Mouse (Mus musculus) stomach, embryonic 16.5 days (tissue): ENCODE measurements around the gene Tcf20. TPM values are rescaled to one million over a fixed set of nuclear protein-coding genes. Genes with fewer than 3 reads are reported as not detected.
A peak's percentile ranks its signal among the peaks of the same experiment; 100 is the strongest.
"Not testable (repeated sequence)": the region's sequence is repeated elsewhere in the genome, so short reads cannot be mapped to it uniquely, and the experiment has no call there.

Experiments used
- ATAC-seq: fragments of 200-750 bp; cut with Nextera tagmentation; 2 replicates; pipeline ENCODE4 v1.8.0; 2017; ENCODE audit warnings: moderate number of reproducible peaks, moderate TSS enrichment; ENCODE audit not compliant: insufficient read depth, low FRiP score
- H3K27ac ChIP-seq: fragments of 300-500 bp; sonication (generic); 2 replicates; pipeline ENCODE4 v1.5.1; 2014; ENCODE audit warnings: low read length
- H3K27me3 ChIP-seq: fragments of 300-500 bp; sonication (generic); 2 replicates; pipeline ENCODE4 v1.6.1; 2014; ENCODE audit warnings: low read length, control low read depth, mixed read lengths; ENCODE audit not compliant: control insufficient read depth, insufficient read depth
- H3K36me3 ChIP-seq: fragments of 300-500 bp; sonication (generic); 2 replicates; pipeline ENCODE4 v1.6.1; 2014; ENCODE audit warnings: low read length; ENCODE audit not compliant: control insufficient read depth, insufficient read depth
- H3K4me1 ChIP-seq: fragments of 300-500 bp; sonication (generic); 2 replicates; pipeline ENCODE4 v1.6.1; 2014; ENCODE audit warnings: low read length, control low read depth, mixed read lengths; ENCODE audit not compliant: control insufficient read depth, insufficient read depth
- H3K4me2 ChIP-seq: fragments of 300-500 bp; sonication (generic); 2 replicates; pipeline ENCODE4 v1.6.1; 2014; ENCODE audit warnings: low read depth, low read length, mixed read lengths
- H3K4me3 ChIP-seq: fragments of 300-500 bp; sonication (generic); replicated peaks from 2 replicates; pipeline ENCODE4 v1.5.1; 2014; ENCODE audit warnings: mild to moderate bottlenecking, low read length
- H3K9ac ChIP-seq: fragments of 300-500 bp; sonication (generic); 2 replicates; pipeline ENCODE4 v1.6.1; 2014; ENCODE audit warnings: low read length
- H3K9me3 ChIP-seq: fragments of 300-500 bp; sonication (generic); replicated peaks from 2 replicates; pipeline ENCODE4 v1.6.1; 2016; ENCODE audit warnings: low read length, control low read depth; ENCODE audit not compliant: control insufficient read depth
- WGBS: fragments of 180-500 bp; shearing (Covaris S2); extraction: QIAGEN DNeasy Blood & Tissue Kit; methylation state at CpG from one replicate; pipeline ENCODE4 v1.1.7; 2014; 5-methylcytosine and 5-hydroxymethylcytosine counted together
- microRNA-seq: library from miRNA; unstranded; fragments of <30 nt; microRNA quantifications from one replicate; pipeline ENCODE4, GENCODE M21; 2016
- polyA plus RNA-seq: library from polyadenylated mRNA; unstranded; fragments of >200 nt; fragmentation: Nextera tagmentation; extraction: Ambion mirVana; gene quantifications from 2 replicates; pipeline ENCODE4 v1.2.1, GENCODE M21; 2015

The Tcf20 gene
- polyA plus RNA-seq, 1 experiment from 2014 or later, result 8.0 TPM

DNA sequence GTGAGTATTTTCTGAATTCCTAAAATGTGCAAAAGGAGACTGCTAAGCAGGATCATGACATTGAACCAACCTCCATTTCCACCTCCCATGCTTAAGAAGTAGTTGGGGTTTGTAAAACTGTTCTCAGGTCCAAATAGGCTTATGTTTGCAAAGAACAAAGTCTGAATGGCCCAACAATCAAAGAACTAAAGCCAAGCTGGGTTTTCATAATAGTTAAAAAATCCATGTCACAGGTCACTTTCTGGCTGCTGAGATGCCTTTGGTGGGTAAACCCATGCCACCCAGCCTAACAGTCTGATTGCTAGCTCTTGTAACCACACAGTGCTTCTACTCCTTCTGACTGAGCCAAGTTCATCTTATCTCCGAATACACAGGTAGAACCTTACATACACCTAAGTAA lies 203.1 kb downstream of the Tcf20 start:
- Histone ChIP-seq H3K9ac (no peak overlapping the region), H3K36me3 (no peaks in the 10 kb centered on the region), H3K27me3 (no peaks in the 10 kb centered on the region), H3K4me1 (no peaks in the 10 kb centered on the region), H3K9me3 (no peaks in the 10 kb centered on the region), H3K4me3 (no peak overlapping the region), H3K27ac (no peak overlapping the region), H3K4me2 (no peak overlapping the region)
- 83% methylated on average over 1 of the region's 1 CpGs for WGBS
- no peak for ATAC-seq

DNA sequence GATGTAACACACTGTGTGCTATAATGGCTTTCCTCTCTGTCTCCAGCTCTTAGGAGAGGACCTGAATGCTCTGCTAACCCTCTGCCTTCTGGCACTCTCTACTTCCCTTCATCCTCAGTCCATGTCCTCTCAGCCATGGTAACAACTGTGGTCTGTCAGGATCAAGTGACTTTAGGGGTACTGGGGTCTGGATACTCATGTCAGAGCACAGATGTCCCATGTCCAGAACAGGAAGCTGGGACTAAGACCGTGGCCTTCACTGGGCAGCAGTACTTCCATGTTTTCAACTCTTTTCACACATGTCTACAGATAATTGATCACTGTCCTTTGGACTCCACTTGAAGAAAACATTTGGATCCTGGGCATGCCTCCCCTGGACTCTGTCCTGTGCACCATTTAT lies 203.9 kb downstream of the Tcf20 start:
- H3K27me3 ChIP-seq, result no peaks in the 10 kb centered on the region
- WGBS, result 36% methylated on average over 1 of the region's 1 CpGs
- no peaks in the 10 kb centered on the region for H3K36me3 ChIP-seq
- no peak overlapping the region for H3K27ac ChIP-seq
- no peak overlapping the region for H3K4me2 ChIP-seq
- no peaks in the 10 kb centered on the region for H3K4me1 ChIP-seq
- H3K9ac ChIP-seq, result no peak overlapping the region
- H3K9me3 ChIP-seq, result no peaks in the 10 kb centered on the region
- no peak for ATAC-seq
- H3K4me3 ChIP-seq, result no peak overlapping the region

GRCm38 (mm10) chr15:82777856-82778255 lies 209.8 kb downstream of the Tcf20 start:
- H3K27me3 ChIP-seq, ATAC-seq, H3K27ac ChIP-seq, H3K4me2 ChIP-seq, H3K36me3 ChIP-seq, H3K4me1 ChIP-seq, H3K9ac ChIP-seq, H3K9me3 ChIP-seq, H3K4me3 ChIP-seq: not testable (repeated sequence)
- WGBS, result 82% methylated on average over 5 of the region's 5 CpGs

DNA sequence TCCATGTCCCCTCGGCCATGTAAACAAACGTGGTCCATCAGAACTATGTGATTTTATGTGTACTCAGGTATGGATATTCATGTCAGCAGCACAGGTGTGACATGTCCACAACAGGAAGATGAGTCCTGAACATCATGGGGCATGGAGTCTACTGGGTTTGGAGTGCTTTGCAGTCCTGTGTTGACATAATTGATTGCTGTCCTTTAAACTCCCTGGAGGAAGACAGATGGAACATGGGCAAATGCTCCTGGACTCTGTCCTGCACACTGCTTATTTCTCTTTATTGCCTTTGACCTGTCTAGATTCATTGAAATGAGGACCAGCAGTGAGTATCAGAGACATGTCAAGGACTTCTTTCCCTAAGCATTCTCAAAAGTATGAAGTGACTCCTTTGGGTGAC lies 221.7 kb downstream of the Tcf20 start:
- H3K4me2 ChIP-seq, result no peak overlapping the region
- H3K4me1 ChIP-seq, result no peaks in the 10 kb centered on the region
- no peak for ATAC-seq
- WGBS, result 79% methylated on average over 2 of the region's 2 CpGs
- no peak overlapping the region for H3K4me3 ChIP-seq
- H3K9me3 ChIP-seq, result no peaks in the 10 kb centered on the region
- no peaks in the 10 kb centered on the region for H3K27me3 ChIP-seq
- no peak overlapping the region for H3K27ac ChIP-seq
- no peaks in the 10 kb centered on the region for H3K36me3 ChIP-seq
- H3K9ac ChIP-seq, result no peak overlapping the region

- Histone ChIP-seq H3K27me3 (no peaks in the 10 kb centered on the region), H3K9me3 (no peaks in the 10 kb centered on the region), H3K9ac (no peak overlapping the region), H3K27ac (no peak overlapping the region), H3K36me3 (no peaks in the 10 kb centered on the region), H3K4me1 (no peaks in the 10 kb centered on the region), H3K4me2 (no peak overlapping the region), H3K4me3 (no peak overlapping the region)
- 85% methylated on average over 6 of the region's 6 CpGs for WGBS
- no peak for ATAC-seq
Measured at GRCm38 (mm10) chr15:82764881-82765280, 222.8 kb downstream of the Tcf20 start.

- H3K4me3 ChIP-seq, result no peak within 1 kb of the TSS
- H3K27ac ChIP-seq, result no peak within 1 kb of the TSS
- H3K4me1 ChIP-seq, result no peaks in the 10 kb centered on the region
- H3K4me2 ChIP-seq, result no peak within 1 kb of the TSS
- no peak within 1 kb of the TSS for H3K9ac ChIP-seq
- H3K36me3 ChIP-seq, result no peaks in the 10 kb centered on the region
- no peaks in the 10 kb centered on the region for H3K9me3 ChIP-seq
- no peaks in the 10 kb centered on the region for H3K27me3 ChIP-seq
- WGBS, result 85% methylated on average over 9 of the region's 9 CpGs
- ATAC-seq, result no peak
Measured at GRCm38 (mm10) chr15:82763631-82764420, 223.8 kb downstream of the Tcf20 start, which contains the start of gene Cyp2d40. TSS of gene Cyp2d40 (minus strand) at chr15:82764183.

Small RNAs within 50 kb of the gene (microRNA-seq; reads per million reads assigned to microRNA genes)
- gene Gm27618, result not detected
- 10.6 reads per million, percentile 32 among the genes with 10 or more reads in this experiment for gene Mir3080

Other genes with a start within 250 kb of the Tcf20 start
- not detected in 2 replicates for gene Cyp2d40, start 223.7 kb downstream of the Tcf20 start, polyA plus RNA-seq
- 24.4 and 34.2 TPM in 2 replicates for gene Cyp2d26, start 193.6 kb downstream of the Tcf20 start, polyA plus RNA-seq
- 5.6 and 7.4 TPM in 2 replicates for gene Nfam1, start 45.4 kb upstream of the Tcf20 start, polyA plus RNA-seq
- gene Serhl, start 101.6 kb upstream of the Tcf20 start, polyA plus RNA-seq, result 61.0 and 63.7 TPM in 2 replicates
- 65.5 and 66.0 TPM in 2 replicates for gene Rrp7a, start 134.9 kb upstream of the Tcf20 start, polyA plus RNA-seq
- gene Poldip3, start 161.5 kb upstream of the Tcf20 start, polyA plus RNA-seq, result 121 and 128 TPM in 2 replicates
- gene Cyb5r3, start 184.7 kb upstream of the Tcf20 start, polyA plus RNA-seq, result 211 and 262 TPM in 2 replicates